Mouse (Mus musculus): ENCODE measurements around the gene Nlrp5. TPM values are rescaled to one million over a fixed set of nuclear protein-coding genes. Genes with fewer than 3 reads are reported as not detected.
"Not testable (repeated sequence)": the region's sequence is repeated elsewhere in the genome, so short reads cannot be mapped to it uniquely, and the experiment has no call there.

Gene Nlrp5
- not detected in 2 replicates for polyA plus RNA-seq (2015; fragmentation: Nextera tagmentation; extraction: Ambion mirVana)

DNA sequence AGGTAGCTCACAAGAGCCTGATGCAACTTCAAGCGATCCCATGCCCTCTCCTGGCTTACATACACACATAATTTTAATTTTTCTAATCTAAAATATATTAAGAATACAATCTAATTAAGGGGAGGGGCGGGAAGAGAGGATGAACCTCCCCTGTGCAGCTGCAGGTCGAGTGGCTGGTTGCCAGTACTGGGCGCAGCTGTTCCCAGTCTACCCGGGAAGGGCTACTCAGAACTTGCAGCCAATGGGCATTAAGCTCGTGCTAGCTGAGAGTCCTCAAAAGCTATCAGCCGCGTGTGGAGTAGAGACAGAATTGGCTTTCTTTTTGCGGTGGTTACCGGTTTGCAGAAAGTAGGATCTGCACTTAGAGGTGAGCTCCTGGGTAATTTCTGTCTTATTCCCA lies at the start of gene Nlrp5:
Gene Nlrp5 (plus strand): TSS at position 301 of the 400 bp plus-strand sequence.
- Histone ChIP-seq H3K9me3 (replicated peaks) (peaks cover 42% of the 10 kb centered on the region), H3K27ac (no peak within 1 kb of the TSS), H3K27me3 (no peaks in the 10 kb centered on the region), H3K4me3 (no peak within 1 kb of the TSS), H3K4me1 (no peaks in the 10 kb centered on the region), H3K9ac (no peak within 1 kb of the TSS), H3K4me2 (no peak within 1 kb of the TSS), H3K36me3 (ENCODE audit: poor library complexity, severe bottlenecking) (no peaks in the 10 kb centered on the region)
- no peak for ATAC-seq
- WGBS, result 74% methylated on average over 10 of the region's 10 CpGs

DNA sequence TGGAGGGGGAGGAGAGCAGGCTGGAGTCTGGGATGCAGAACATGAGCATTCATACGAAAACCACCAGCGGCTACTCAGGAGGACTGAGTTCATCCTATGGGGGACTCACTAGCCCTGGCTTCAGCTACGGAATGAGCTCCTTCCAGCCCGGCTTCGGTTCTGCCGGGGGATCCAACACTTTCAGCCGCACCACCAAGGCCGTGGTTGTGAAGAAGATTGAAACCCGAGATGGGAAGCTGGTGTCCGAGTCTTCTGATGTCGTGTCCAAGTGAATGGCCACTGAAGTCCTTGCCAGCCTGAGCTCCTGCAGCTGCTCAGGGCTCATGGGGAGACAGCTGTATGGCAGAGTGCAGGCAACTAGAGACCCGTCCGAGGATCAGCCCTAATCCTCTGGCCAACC lies 27.4 kb upstream of the Nlrp5 start:
- WGBS, result 85% methylated on average over 13 of the region's 13 CpGs
- peaks cover 43% of the 10 kb centered on the region for H3K9me3 ChIP-seq (replicated peaks)

DNA sequence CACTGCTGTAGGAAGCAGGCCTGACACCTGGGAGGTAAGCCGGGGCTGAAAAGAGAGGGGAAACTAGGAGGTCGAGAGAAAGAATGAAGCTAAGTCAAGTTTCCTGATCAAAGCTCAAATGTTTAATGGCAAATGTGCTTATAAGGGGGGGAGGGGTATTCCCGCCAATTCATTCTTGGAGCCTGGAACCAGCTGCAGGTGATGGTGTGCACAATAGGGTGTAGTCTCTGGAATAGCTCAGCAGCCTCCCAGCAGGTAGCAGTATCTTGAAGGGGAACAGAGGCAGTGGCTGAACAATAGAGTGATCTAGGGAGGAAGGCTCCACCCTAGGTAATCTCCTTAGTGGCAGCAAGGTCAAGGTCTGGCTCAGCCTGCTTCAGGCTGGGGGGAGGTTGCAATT lies 84.5 kb downstream of the Nlrp5 start:
- H3K4me2 ChIP-seq; H3K27me3 ChIP-seq; H3K4me3 ChIP-seq; H3K9ac ChIP-seq; H3K27ac ChIP-seq; H3K36me3 ChIP-seq (ENCODE audit: poor library complexity, severe bottlenecking); ATAC-seq; H3K4me1 ChIP-seq: not testable (repeated sequence)
- WGBS, result 71% methylated on average over 3 of the region's 3 CpGs
- H3K9me3 ChIP-seq (replicated peaks), result peaks cover 42% of the 10 kb centered on the region

More for the DNA sequence above, 27.4 kb upstream of the Nlrp5 start:
- not testable (repeated sequence) for H3K4me1 ChIP-seq; ATAC-seq; H3K4me2 ChIP-seq; H3K36me3 ChIP-seq (ENCODE audit: poor library complexity, severe bottlenecking); H3K27ac ChIP-seq; H3K9ac ChIP-seq; H3K27me3 ChIP-seq; H3K4me3 ChIP-seq

DNA sequence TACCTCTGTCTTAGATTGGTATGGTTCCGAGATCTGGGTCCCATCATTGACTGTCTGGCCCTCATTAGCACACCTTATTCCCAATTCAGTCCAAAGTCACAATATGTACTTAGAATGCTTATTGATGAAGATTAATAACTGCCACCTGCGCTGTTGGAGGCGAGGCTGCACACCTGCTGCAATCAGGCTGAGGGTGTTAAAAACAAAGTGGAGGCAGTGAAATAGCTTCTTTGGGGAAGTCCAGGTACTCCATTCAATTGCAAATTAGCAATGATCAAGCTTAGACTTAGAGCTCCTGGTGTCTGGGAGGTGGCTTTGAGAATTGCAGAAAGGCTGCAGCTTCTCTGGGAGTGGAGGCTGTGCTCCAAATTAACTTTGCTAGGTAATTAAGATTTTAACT lies 85.1 kb downstream of the Nlrp5 start:
- ATAC-seq, H3K27me3 ChIP-seq: not testable (repeated sequence)
- WGBS, result 60% methylated on average over 3 of the region's 3 CpGs

DNA sequence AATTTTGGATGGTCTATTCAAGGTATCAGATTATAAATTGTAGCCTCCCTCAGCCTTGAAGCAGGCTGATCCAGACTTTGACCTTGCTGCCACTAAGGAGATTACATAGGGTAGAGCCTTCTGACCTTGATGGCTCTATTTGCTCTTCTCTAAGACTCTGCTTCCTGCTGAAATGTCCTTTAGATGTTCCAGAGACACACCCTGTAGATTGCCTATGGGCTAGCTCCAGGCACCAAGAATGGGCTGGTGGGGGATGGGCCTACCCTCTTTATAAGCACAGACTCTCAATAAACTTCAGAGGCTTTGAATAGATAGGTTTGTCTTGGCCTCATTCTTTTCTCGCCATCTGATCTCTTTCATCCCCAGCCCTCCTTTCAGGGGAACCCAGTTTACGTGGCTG lies 87.2 kb downstream of the Nlrp5 start:
- not testable (repeated sequence) for H3K4me2 ChIP-seq; H3K4me3 ChIP-seq; H3K4me1 ChIP-seq; H3K27me3 ChIP-seq; H3K9ac ChIP-seq; H3K27ac ChIP-seq; H3K36me3 ChIP-seq (ENCODE audit: poor library complexity, severe bottlenecking); ATAC-seq
- peaks cover 34% of the 10 kb centered on the region for H3K9me3 ChIP-seq (replicated peaks)
- WGBS, result 63% methylated on average over 2 of the region's 2 CpGs

More for the DNA sequence above, 85.1 kb downstream of the Nlrp5 start:
- not testable (repeated sequence) for H3K4me1 ChIP-seq; H3K4me2 ChIP-seq; H3K9ac ChIP-seq; H3K27ac ChIP-seq; H3K4me3 ChIP-seq; H3K36me3 ChIP-seq (ENCODE audit: poor library complexity, severe bottlenecking)
- H3K9me3 ChIP-seq (replicated peaks), result peaks cover 41% of the 10 kb centered on the region

Small RNAs within 50 kb of the gene (microRNA-seq; reads per million reads assigned to microRNA genes)
- gene Gm25196, result not detected

Other genes starting within 250 kb of the Nlrp5 start
- gene Gm10662, start 241.4 kb upstream of the Nlrp5 start, polyA plus RNA-seq (2015; fragmentation: Nextera tagmentation; extraction: Ambion mirVana), result not detected in 2 replicates
- gene Vmn1r165, start 168.6 kb upstream of the Nlrp5 start, polyA plus RNA-seq (2015; fragmentation: Nextera tagmentation; extraction: Ambion mirVana), result not detected in 2 replicates
- not detected in 2 replicates for gene Vmn1r166, start 134.2 kb upstream of the Nlrp5 start, polyA plus RNA-seq (2015; fragmentation: Nextera tagmentation; extraction: Ambion mirVana)
- gene Gm6902, start 107.0 kb upstream of the Nlrp5 start, polyA plus RNA-seq (2015; fragmentation: Nextera tagmentation; extraction: Ambion mirVana), result not detected in 2 replicates
- gene Nlrp4e, start 84.7 kb upstream of the Nlrp5 start, polyA plus RNA-seq (2015; fragmentation: Nextera tagmentation; extraction: Ambion mirVana), result not detected in 2 replicates
- gene Vmn1r167, start 121.3 kb downstream of the Nlrp5 start, polyA plus RNA-seq (2015; fragmentation: Nextera tagmentation; extraction: Ambion mirVana), result not detected in 2 replicates
- not detected in 2 replicates for gene Vmn1r168, start 153.8 kb downstream of the Nlrp5 start, polyA plus RNA-seq (2015; fragmentation: Nextera tagmentation; extraction: Ambion mirVana)
- gene Vmn1r169, start 189.6 kb downstream of the Nlrp5 start, polyA plus RNA-seq (2015; fragmentation: Nextera tagmentation; extraction: Ambion mirVana), result not detected in 2 replicates
- gene Vmn1r170, start 220.3 kb downstream of the Nlrp5 start, polyA plus RNA-seq (2015; fragmentation: Nextera tagmentation; extraction: Ambion mirVana), result not detected in 2 replicates
- not detected in 2 replicates for gene Vmn1r171, start 244.8 kb downstream of the Nlrp5 start, polyA plus RNA-seq (2015; fragmentation: Nextera tagmentation; extraction: Ambion mirVana)